In the genomic region with DNA sequence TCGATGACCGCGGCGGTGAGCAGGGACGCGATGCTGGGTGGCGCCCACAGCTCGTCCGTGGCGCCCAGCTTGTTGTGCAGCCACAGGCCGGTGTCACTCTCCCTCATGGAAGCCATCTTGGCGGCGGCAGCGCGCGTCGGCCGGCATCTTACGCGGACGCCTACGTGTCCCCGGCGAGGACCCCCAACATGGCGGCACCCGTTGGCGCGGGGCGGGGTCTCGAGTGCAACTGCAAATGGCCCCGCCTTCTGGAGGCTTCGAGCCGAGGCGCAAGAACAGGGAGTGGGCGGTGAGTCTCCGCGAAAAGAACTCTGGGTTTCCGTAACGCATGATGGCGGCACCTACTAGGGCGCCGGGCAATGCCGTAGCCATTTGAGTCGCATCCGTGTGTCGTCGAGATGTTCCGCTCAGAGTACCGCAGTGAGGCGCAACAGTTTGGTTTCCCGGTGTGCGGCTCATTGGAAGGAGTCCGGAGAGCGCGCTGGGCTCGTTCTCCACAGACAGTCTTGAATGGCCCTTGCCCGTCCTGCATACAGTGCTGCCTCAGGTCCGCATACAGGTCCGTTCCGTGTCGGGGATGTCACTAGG, we compare ENCODE assay signal across 8 mouse cellular contexts. TPM values are rescaled to one million over a fixed set of nuclear protein-coding genes. Genes with fewer than 3 reads are reported as not detected.
DNase-seq lines count a peak whose midpoint lies in the region; ATAC-seq and TF ChIP-seq lines count a peak whose summit lies in the region.

A gene (minus strand): TSS at position 294 of the 588 bp plus-strand sequence.

- peak within 1 kb of the TSS; percentile 86 for H3K4me3 ChIP-seq in gastrocnemius, adult 2 months
- peak within 1 kb of the TSS; percentile 90 for H3K4me3 ChIP-seq in hindbrain, postnatal 0 days (ENCODE audit: low read length)
- H3K4me3 ChIP-seq in left cerebral cortex, adult 2 months: peak within 1 kb of the TSS; percentile 88

- under 1% methylated on average over 61 of the region's 61 CpGs for WGBS in hindbrain, postnatal 0 days

- TF ChIP-seq CTCF in gastrocnemius, adult 2 months (IDR thresholded peaks at IDR 0.05): peak; percentile 12; the same call in 1 of the 2 replicates
- TF ChIP-seq CTCF in hindbrain, postnatal 0 days (IDR thresholded peaks at IDR 0.05; ENCODE audit: low read depth): peak; percentile 33
- TF ChIP-seq CTCF in left cerebral cortex, adult 2 months (IDR thresholded peaks at IDR 0.05): no peak; the same call in 1 of the 2 replicates

- H3K4me2 ChIP-seq in hindbrain, postnatal 0 days (ENCODE audit: low read depth, low read length): peak within 1 kb of the TSS; percentile 64

- DNase-seq in ZHBTc4 (ENCODE audit: low read depth, low spot score): peak; percentile 99
- peak; percentile 99 for DNase-seq in gastrocnemius, adult 2 months
- DNase-seq in hindbrain, postnatal 0 days (ENCODE audit: low spot score): peak; percentile 100
- peak; percentile 98 to 99 for DNase-seq in left cerebral cortex, adult 2 months (ENCODE audit: extremely low spot score in 1 of 2, low spot score in 2 of 2)
- DNase-seq in right cerebral cortex, adult 2 months (ENCODE audit: low spot score in 2 of 2): peak; percentile 99 to 100
- DNase-seq in urinary bladder, postnatal 14 days (ENCODE audit: low spot score): peak; percentile 99

- no peaks in the 10 kb centered on the region for H3K36me3 ChIP-seq in hindbrain, postnatal 0 days (ENCODE audit: insufficient read depth, low read length)

- H3K9ac ChIP-seq in hindbrain, postnatal 0 days (replicated peaks; ENCODE audit: low read length): peak within 1 kb of the TSS; percentile 93

- H3K9me3 ChIP-seq in hindbrain, postnatal 0 days (ENCODE audit: low read length): no peaks in the 10 kb centered on the region

- peak; percentile 95 for ATAC-seq in common myeloid progenitor, adult 5-6 weeks (replicated peaks; ENCODE audit: low read depth, poor library complexity, severe bottlenecking)
- peak; percentile 99 for ATAC-seq in hindbrain, postnatal 0 days
- peak; percentile 89 for ATAC-seq in megakaryocyte, adult 5-6 weeks (ENCODE audit: poor library complexity, severe bottlenecking)

- intact Hi-C loops in gastrocnemius, adult 2 months (cut with DNase I): loop anchor here (5.0 kb wide), 2 partner anchors 114 to 154 kb away; a partner anchor contains a TSS
- intact Hi-C loops in left cerebral cortex, adult 2 months (cut with DNase I): loop anchor here (1.0 to 5.0 kb wide), 3 partner anchors 46 to 153 kb away; a partner anchor contains a TSS

- peak within 1 kb of the TSS; percentile 98 for H3K27ac ChIP-seq in gastrocnemius, adult 2 months
- peak within 1 kb of the TSS; percentile 96 for H3K27ac ChIP-seq in hindbrain, postnatal 0 days
- H3K27ac ChIP-seq in left cerebral cortex, adult 2 months: peak within 1 kb of the TSS; percentile 92

- H3K4me1 ChIP-seq in hindbrain, postnatal 0 days (ENCODE audit: insufficient read depth, low read length): peaks cover 6% of the 10 kb centered on the region; the same call in 1 of the 2 replicates

- no peaks in the 10 kb centered on the region for H3K27me3 ChIP-seq in hindbrain, postnatal 0 days (ENCODE audit: insufficient read depth, low read length)

RNA-seq across cellular contexts. Expression of the gene that starts here (rescaled TPM):
- 25.3 and 30.7 TPM in 2 replicates for total RNA-seq in common myeloid progenitor, adult 5-6 weeks (2017)
- total RNA-seq in gastrocnemius, adult 2 months (2021): 1 to 10 TPM; 7.1 to 8.2 TPM
- total RNA-seq in hindbrain, postnatal 0 days (2014; rRNA removed): 31.2 and 36.2 TPM in 2 replicates
- 29.4 and 29.6 TPM in 2 replicates for polyA plus RNA-seq in hindbrain, postnatal 0 days (2015; fragmentation: Nextera tagmentation; extraction: Ambion mirVana)
- 10 to 100 TPM; 20.9 to 23.4 TPM for total RNA-seq in left cerebral cortex, adult 2 months (2021)
- 26.5 and 28.4 TPM in 2 replicates for total RNA-seq in megakaryocyte, adult 5-6 weeks (2015)
- total RNA-seq in megakaryocyte, adult 5-6 weeks (2017): 25.6 and 30.7 TPM in 2 replicates

Comparison
In these comparisons a context has a peak if more than half of its experiments do, and no peak if none do; other contexts are left out.
1. Peak in every context shown above with its lines: DNase-seq, ATAC-seq, H3K4me3 ChIP-seq and H3K27ac ChIP-seq.